Mouse (Mus musculus): ENCODE results near the gene Bahcc1.

DNA sequence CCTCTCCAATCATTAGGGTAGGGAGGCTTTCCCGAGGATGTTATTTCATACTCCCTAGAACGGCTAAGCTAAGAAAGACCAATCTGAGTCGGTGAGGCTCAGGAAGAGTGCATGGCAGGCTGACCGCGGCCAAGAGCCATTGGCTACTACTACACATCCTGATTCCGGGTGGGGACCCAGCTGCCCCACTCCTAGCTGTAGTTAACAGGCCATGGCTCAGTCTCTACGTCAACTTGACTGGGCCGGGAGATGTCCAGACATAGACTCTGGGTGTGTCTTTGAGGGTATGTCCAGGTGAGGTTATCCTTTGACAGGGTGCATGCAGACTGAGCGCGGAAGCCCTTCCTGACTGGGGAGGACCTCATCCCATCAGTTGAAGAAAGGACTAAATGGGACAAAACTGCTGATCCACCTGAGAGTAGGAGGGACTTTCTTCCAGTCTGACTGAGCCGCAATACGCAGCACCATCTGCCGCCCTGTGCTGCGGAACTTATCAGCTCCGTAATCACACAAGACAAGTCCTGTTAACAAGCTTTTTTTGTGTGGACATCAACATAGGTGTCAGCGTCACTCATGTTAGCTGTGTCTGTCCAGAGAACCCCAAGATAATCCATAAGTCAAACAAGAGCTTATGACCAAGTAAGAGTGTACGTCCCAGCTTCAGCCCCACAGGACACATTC is 14.4 kb upstream of the Bahcc1 start:
- TF ChIP-seq CTCF (conservative IDR thresholded peaks at IDR 0.05; ENCODE audit: low read length) (no peak), NANOG (IDR thresholded peaks at IDR 0.05; ENCODE audit: borderline replicate concordance, low read length) (no peak), POU5F1 (IDR thresholded peaks at IDR 0.05; ENCODE audit: borderline replicate concordance, low read length) (no peak)

Measured in E14TG2a.4 (cell line).